Mouse (Mus musculus): Measurements from ENCODE around the gene Ntn4. TPM values are rescaled to one million over a fixed set of nuclear protein-coding genes. Genes with fewer than 3 reads are reported as not detected.
"Not testable (repeated sequence)": the region's sequence is repeated elsewhere in the genome, so short reads cannot be mapped to it uniquely, and the experiment has no call there.

Ntn4 gene
- total RNA-seq, 4 experiments from 2014 or later: 6.3 to 7.9 (median 7.3) TPM

DNA sequence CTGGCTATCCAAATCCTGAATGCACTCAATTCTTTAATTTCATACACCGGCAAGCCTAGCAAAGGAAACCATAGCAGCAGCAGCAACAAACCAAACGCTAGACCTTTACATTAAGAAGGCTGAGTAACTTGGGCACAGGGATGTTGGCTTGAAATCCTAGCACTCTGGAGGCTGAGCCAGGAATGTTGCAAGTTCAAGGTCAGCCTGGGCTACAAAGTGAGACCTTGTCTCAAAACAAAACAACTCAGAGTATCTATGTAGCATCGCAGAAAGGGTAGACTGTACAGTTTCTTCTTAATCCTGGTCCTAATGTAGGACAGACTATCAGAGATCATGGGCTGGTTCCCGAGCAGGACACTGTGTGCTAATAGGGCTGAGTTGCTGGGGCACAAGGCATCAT is 43.4 kb downstream of the Ntn4 start:
- DNase-seq (ENCODE audit: low spot score in 2 of 2): no peak

- not testable (repeated sequence) for DNase-seq (ENCODE audit: low spot score in 2 of 2)
These were observed 44.9 kb downstream of the Ntn4 start for GRCm38 (mm10) chr10:93685416-93685815.

DNA sequence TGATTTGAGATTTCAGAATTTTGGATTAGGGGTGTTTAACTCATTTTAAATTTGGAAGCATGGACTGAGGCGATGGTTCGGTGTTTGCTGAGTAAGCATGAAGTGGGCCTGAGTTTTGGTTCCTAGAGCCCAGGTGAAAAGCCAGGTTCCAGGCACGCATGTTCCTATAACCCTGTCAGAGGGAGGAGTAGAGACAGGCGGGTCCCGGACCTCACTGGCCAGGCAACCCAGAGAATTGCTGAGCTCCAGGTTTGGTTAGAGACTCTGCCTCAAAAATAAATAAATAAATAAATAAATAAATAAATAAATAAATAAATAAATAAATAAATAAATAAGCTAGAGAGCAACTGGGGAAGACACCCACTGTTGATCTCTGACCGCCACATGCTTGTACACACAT is 46.1 kb downstream of the Ntn4 start:
- no peak for DNase-seq (ENCODE audit: low spot score in 2 of 2)

- DNase-seq (ENCODE audit: low spot score in 2 of 2): no peak
These were observed 47.3 kb downstream of the Ntn4 start for GRCm38 (mm10) chr10:93687781-93688180.

DNA sequence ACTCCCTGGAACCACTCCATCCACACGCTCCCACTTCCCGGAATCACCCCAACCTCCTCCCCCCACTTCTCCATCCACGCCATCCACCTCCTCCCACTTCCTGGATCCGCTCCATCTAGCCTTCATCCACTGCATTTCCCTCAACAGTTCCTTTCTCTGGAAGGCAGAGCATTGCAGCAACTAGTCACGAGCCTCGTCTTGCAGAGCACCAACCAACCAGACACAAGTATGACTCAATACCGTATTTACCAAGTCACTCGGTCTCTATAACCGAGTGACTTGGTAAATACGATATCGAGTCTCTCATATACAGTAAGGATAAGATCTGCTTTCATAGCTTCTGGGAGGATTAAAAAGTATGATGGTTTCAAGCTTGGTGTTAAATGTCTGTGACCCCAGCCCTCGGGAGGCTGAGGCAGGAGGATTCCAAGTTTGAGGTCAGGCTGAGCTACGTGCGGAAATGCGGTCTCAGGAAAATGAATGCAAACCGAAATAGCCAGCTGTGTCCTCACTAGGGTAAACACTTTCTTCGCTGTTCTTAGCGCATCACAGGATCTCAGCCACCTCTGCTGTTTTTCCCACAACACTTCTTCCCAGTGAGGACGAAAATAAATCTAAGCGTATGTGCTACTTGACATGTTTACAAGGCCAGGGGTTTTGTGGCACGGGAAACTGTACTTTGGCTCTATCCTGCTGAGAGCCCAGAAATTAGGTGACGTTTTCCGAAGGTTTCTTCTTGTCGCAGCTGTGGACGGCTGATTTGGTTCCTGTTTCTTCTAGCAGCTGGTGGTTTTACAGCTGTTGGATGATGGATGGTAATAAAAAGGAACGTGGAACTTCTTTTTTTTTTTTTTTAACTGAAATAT is 48.1 kb downstream of the Ntn4 start:
- DNase-seq (ENCODE audit: low spot score in 2 of 2): no peak

DNA sequence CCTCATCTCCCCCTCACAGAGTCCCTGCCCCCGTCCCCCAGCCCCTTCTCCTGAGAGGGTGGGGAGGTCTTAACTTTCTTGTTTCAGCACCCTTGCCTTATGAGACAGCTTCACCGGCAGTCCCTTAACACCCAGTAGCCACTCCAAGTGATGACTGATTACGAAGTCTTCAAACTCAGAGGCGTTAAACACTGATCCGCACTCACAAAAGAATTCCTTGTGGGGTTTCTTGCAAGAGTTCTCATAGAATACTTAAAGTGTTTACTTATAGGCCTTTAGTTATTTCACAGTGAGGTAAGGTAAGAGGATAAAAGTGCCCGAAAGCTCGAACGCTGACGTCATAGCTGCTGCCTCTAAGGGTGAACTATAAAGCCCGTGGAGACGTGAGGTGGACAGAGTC is 50.9 kb downstream of the Ntn4 start:
- no peak for DNase-seq (ENCODE audit: low spot score in 2 of 2)

- DNase-seq (ENCODE audit: low spot score in 2 of 2): no peak
These were observed 54.7 kb downstream of the Ntn4 start for GRCm38 (mm10) chr10:93695043-93695791.

DNA sequence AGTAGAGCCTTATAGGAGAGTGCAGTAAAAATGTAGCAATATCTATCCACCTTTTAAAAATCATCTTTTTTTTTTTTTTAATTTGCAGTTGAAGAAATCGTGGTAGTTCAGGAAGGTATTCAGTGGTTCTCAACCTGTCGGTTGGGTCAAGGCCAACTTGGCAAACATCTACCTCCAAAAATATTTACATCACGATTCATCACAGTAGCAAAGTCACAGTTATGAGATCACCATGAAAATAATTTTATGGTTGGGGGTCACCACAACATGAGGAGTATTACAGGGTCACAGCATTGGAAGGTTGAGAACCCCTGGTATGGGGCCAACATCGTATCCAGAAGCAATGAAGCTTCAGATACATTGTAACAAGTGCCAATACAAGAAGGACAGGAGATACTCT is 55.5 kb downstream of the Ntn4 start:
- no peak for DNase-seq (ENCODE audit: low spot score in 2 of 2)

GRCm38 (mm10) chr10:93697866-93698483 is 57.5 kb downstream of the Ntn4 start:
- DNase-seq (ENCODE audit: low spot score in 2 of 2): no peak

- no peak for DNase-seq (ENCODE audit: low spot score in 2 of 2)
These were observed 59.4 kb downstream of the Ntn4 start for GRCm38 (mm10) chr10:93699689-93700478.

DNA sequence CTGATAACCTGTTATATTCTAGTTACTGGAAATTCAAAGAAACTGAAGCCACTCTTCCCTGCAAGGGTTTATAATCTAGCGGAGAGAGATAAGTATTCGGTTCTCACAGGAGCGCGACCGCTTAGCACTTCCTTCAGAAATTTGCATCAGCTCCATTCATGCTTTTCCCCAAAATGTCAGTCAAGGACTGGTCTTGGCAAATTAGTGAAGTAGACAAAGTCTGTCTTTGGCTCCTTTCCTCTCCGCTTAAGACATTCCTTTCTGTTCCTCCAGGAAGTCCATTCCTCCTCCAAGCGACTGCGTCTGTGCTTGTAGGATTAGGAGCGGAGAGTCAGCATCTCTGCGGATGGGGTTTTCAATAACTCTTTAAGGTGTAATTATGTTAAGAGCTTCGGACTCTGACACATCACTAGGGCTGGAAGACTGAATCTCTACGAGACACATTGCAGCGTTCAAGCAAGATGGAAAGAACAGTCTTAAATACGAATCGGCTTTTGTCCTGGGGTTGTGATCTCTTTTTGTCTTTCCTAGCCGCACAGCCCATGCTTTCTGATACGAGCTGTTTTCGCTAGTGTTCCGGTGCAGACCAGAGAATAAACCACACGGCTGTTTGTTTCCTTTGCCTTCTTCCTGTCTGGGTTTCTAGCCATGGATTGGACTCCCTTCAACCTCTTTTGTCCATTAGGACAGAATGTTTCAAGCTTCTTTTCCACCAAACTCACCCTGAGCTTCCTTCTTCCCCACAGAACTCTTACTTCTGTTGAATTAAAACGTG is 60.3 kb downstream of the Ntn4 start:
- no peak for DNase-seq (ENCODE audit: low spot score in 2 of 2)

- DNase-seq (ENCODE audit: low spot score in 2 of 2): no peak
These were observed 63.5 kb downstream of the Ntn4 start for GRCm38 (mm10) chr10:93703946-93704345.

DNA sequence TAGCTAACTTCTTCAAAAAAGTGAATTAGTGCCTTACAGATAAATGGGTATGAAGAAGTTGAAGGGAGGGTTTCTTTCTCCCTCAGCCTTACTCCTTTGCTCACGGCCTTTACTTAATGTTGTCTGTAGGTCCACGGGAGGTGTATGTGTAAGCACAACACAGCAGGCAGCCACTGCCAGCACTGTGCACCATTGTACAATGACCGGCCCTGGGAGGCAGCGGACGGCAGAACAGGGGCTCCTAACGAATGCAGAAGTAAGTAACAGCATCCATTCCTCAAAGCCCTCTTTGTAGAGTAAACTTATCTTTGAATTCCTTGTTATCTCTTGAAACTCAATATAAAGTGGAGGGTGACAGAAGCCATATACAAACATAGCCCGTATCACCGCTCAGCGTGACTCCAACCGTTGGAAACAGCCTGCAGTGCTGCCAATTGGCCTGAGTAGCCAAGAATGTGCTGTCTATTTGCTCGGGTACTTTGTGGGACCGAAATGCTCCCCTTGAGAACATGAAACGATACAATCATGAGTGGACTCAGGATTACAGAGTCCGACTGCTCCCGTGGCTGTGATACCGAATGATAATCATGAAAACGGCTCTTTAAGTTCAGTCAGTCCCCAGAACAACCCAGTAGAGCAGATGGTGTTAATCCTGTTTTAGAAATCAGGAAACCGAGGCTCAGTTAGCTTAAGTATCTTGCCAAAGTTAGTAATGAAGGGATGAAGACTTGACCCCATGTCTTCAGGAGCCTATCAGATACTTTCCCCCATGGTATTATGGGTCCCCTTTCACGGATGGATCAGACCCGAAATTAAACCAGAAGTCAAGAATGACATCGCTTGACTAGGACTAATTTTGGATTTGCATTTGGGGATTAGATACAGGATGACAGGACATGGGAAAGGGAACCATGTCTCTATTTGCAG is 66.9 kb downstream of the Ntn4 start:
- DNase-seq (ENCODE audit: low spot score in 2 of 2): no peak

DNA sequence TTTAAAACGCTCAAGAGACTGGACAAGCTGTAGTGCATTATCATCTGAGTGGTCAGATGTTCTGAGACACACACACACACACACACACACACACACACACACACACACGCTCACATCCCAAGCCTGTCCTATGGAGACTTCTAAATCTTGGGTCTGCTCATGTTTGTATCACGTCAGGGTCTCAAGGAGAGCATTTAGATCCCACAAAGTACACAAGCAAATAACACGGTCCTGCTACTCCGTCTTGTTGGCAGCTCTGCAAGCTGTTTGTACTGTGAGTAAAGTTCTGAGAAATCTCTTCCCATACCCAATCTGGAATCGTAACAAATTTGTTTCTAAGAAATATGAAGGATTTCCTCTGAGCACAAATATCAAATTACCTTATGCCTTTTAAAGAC is 67.6 kb downstream of the Ntn4 start:
- no peak for DNase-seq (ENCODE audit: low spot score in 2 of 2)

- DNase-seq (ENCODE audit: low spot score in 2 of 2): no peak
These were observed 68.0 kb downstream of the Ntn4 start for GRCm38 (mm10) chr10:93708515-93708914.

GRCm38 (mm10) chr10:93709536-93709935 is 69.1 kb downstream of the Ntn4 start:
- DNase-seq (ENCODE audit: low spot score in 2 of 2): no peak

GRCm38 (mm10) chr10:93721625-93722337 is 81.3 kb downstream of the Ntn4 start:
- DNase-seq (ENCODE audit: low spot score in 2 of 2): no peak

DNA sequence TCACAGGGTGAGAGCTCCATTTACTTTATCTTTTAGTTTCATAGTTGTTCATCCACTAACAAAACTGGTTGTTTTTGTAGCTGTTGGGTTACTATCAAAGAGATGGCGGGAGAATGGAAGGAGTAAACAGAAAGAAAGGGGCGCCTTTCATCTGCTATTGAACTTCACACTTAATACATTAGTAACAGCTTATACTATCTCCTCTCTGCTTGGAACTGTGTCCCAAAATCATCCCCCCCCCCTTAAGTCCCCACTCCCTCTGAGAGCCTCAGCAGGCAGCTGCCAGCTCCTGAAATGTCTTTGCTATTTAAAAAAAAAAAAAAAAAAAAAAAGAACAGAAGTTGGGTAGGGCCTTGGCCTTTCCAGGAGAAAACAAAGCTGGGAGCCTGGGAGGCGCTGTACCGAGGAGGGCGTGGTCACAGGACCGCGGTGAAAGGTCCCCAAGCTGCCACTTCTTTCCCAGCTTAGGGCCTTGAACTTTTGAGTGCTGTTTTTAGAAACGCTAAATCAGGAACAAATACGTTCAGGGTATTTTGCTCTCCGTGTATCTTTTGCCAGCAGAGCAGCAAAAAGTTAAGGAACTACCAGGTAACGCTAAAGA is 83.6 kb downstream of the Ntn4 start:
- no peak for DNase-seq (ENCODE audit: low spot score in 2 of 2)

Measured in layer of hippocampus, adult 8-10 months (tissue).